Mouse (Mus musculus): ENCODE results near the gene Rnf222. TPM values are rescaled to one million over a fixed set of nuclear protein-coding genes. Genes with fewer than 3 reads are reported as not detected.

Rnf222 gene
- not detected for total RNA-seq (2018; cell fraction: chromatin; rRNA removed)
- not detected for total RNA-seq (2018; cell fraction: cytosol; rRNA removed)
- total RNA-seq (2018; cell fraction: nucleus; rRNA removed), result not detected
- polyA plus RNA-seq (2018), result not detected in 3 replicates

DNA sequence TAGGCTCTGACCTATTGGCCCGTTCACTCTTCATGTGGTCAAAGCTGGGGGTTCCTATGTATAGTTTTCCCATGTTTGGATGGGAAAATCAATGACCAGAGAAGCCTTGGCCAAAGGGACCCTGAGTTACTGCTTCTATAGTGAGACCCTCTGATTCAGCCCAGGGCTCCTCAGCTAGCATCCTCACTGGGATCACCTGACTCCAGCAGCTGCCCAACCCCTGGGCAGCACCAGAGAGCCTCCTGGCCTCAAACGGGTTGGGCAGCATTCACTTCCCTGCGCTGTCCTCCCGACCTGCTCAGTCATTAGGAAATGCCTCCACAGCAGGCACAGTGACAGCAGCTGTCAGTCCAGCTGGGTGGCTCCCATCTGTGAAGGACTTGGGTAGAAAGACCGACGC is at the start of gene Rnf222:
Gene Rnf222 (plus strand): TSS at position 301 of the 400 bp plus-strand sequence.
- Histone ChIP-seq H3K4me3 (ENCODE audit: inconsistent target) (no peak within 1 kb of the TSS), H3K79me2 (ENCODE audit: inconsistent target) (no peaks in the 10 kb centered on the region), H3K27ac (no peak within 1 kb of the TSS), H3K36me3 (ENCODE audit: inconsistent target) (no peaks in the 10 kb centered on the region)
- 68% methylated on average over 6 of the region's 6 CpGs for WGBS (ENCODE audit: missing documents)

DNA sequence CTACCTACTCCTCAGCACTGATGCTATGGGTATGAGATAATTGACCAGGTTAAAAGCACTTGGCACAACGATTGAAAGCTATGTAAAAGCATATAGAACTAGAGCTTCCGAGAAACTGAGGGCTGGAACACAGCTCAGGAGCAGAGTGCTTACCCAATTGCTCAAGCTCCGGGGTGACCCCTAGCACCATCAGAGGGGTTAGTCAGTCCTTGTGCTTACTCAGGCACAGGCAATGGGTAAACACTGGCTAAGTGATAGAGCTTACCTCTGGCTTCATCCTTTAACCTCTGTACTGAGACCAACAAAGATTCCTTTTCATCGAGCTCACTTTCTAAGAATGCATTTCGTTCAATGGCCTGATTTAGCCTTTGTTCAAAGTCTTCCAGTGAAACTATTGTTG is 48.7 kb upstream of the Rnf222 start:
- 98% methylated on average over 5 of the region's 5 CpGs for WGBS (ENCODE audit: missing documents)
- Histone ChIP-seq H3K79me2 (ENCODE audit: inconsistent target) (peaks cover 60% of the 10 kb centered on the region; the same call in 1 of the 2 replicates), H3K36me3 (ENCODE audit: inconsistent target) (peaks cover 71% of the 10 kb centered on the region), H3K4me3 (ENCODE audit: inconsistent target) (no peak overlapping the region), H3K27ac (no peak overlapping the region)

DNA sequence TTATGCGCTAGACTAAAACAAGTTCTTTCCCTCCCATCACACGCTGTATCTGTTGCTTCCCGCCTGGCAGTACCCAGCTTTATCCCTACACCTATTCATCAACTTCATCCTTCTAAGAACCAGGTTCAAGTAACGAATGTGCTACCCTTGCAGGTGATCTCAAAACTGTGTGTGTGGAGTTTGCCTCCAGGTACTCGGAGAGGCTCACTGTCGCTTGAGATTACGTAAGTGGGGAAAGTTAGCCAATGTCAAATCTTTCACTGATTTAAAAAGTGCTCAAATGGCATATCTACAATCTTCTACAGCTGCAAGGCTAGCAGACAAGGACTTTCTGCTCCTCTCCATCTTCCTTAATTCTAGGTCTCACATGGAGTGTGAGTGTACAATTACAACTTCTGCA is 37.5 kb upstream of the Rnf222 start:
- Histone ChIP-seq H3K27ac (no peak overlapping the region), H3K36me3 (ENCODE audit: inconsistent target) (no peaks in the 10 kb centered on the region), H3K4me3 (ENCODE audit: inconsistent target) (no peak overlapping the region), H3K79me2 (ENCODE audit: inconsistent target) (peaks cover 67% of the 10 kb centered on the region)
- 82% methylated on average over 7 of the region's 7 CpGs for WGBS (ENCODE audit: missing documents)

DNA sequence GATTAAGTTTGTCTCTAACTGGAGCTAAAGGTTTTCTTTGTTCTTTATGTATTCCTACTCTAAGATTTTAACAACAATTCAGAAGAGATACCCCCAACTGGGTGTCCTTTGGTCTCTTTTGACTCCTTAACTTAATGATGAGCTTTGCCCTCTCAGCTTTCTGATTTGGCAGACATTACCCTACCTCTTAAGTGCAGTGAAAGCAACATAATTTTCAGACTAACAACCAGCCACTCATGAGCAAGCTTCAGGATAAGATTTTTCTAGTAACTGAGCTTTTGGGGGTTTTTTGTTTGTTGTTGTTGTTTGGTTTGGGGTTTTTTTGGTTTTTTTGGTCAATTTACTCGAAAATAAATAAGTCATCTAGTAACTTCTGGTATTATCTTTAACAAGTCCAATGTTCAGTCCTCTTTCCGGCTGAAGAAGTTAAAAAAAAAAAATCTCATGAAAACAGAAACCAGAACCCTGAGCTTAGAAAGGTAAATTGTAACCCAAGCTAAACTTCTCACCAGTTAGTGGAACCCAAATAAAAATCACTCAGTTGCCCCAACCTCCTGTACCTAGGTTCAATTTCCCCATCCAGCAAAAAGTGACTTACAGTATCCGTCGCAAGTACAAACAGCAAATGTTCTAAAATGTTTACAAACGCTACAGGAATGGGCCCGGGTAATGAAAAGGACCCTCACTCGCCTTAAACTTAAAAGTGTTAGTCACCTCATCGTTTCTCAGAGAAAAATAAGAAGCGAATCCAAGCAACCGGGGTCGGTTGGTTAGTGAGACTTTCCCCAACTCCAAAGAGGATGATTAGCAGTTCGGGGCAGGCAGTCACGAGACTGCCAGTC is 36.5 kb upstream of the Rnf222 start:
- Histone ChIP-seq H3K27ac (peak overlapping the region; percentile 66), H3K79me2 (ENCODE audit: inconsistent target) (peaks cover 56% of the 10 kb centered on the region), H3K36me3 (ENCODE audit: inconsistent target) (no peaks in the 10 kb centered on the region), H3K4me3 (ENCODE audit: inconsistent target) (peak overlapping the region; percentile 84)
- 6% methylated on average over 13 of the region's 13 CpGs for WGBS (ENCODE audit: missing documents)

DNA sequence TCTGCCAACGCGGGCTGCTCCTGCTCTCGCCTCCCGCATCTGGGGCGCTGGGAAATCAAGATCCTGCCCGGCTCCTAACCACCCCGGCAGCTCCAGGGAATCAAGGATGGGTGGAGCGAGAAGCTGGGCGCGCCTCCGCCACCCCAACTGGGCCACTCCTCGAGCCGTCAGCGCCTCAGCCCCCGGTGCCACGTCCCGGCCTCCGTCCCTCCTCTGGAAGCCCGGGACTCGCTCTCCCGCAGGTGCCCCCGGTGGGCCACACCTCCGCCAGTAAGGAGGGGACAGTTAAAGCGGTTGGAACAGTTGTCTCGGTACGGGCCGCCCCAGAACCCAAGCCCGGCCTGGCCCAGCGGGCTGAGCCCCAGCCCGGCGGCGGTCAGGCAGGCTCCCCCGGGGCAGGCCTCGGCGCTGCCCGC is 35.9 kb upstream of the Rnf222 start:
- Histone ChIP-seq H3K4me3 (ENCODE audit: inconsistent target) (peak overlapping the region; percentile 84), H3K27ac (peak overlapping the region; percentile 66), H3K79me2 (ENCODE audit: inconsistent target) (peaks cover 50% of the 10 kb centered on the region), H3K36me3 (ENCODE audit: inconsistent target) (no peaks in the 10 kb centered on the region)
- WGBS (ENCODE audit: missing documents), result under 1% methylated on average over 36 of the region's 36 CpGs

DNA sequence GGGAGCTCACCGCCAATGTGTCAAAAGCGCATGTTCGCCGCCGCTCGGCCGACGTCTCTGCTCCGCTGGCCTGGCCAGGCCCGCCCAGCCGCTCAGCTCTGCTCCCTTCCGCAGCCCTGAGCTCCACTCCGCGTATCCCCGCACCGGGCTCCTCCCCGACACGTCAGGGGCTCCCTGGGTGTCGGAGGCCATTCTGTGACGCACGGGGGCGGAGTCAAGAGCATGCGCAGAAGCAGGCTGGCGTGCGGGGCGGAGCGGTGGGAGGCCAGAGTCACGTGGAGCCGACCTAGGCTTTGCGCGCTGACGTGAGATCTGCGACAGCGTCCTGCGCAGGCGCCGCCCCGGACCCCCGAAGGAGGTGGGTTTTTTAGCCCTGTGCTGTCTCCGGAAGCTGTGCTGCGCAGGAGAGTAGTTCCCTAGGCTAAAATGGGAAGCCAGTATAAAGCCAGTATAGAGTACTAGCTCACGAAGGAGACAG is 35.4 kb upstream of the Rnf222 start:
- Histone ChIP-seq H3K27ac (peak overlapping the region; percentile 81), H3K79me2 (ENCODE audit: inconsistent target) (peaks cover 45% of the 10 kb centered on the region), H3K36me3 (ENCODE audit: inconsistent target) (no peaks in the 10 kb centered on the region), H3K4me3 (ENCODE audit: inconsistent target) (peak overlapping the region; percentile 84)
- under 1% methylated on average over 37 of the region's 42 CpGs for WGBS (ENCODE audit: missing documents)

DNA sequence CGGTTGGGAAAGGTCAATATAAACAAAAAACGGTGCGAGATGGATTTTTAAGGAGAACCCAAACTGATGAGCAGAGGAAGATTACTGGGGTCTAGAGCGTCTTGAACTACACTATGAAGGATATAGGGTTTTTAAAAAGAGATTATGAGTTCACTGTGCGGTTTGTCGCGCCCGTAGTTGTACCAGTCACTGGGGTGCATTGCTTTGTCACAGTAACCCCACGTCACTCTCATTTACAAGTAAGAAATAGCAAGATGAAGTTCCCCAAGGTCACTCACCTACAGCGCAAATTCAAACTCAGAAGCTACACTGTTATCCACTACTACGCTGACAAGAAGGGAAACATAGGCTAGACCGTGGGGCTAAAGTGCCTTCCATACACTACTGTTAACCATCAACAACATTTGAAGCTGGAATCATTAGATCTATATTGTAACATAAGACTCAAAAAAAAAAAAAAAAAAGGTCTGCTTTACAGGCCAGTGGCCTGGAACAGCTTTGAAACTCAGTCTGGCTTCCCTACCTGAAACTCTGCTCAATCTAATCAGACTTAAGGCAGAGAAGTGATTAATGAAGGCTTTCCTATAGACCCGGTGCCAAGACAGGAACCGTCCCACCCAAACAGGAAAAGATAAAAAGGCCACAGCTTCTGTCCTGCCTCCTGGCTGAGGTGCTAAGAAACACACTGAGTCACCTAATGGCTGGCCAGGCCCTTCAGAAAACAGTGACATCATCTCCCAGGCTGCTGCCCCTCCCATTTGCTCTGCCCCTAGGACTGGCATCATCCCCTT is 34.5 kb upstream of the Rnf222 start:
- WGBS (ENCODE audit: missing documents), result 17% methylated on average over 14 of the region's 14 CpGs
- Histone ChIP-seq H3K79me2 (ENCODE audit: inconsistent target) (peaks cover 37% of the 10 kb centered on the region), H3K36me3 (ENCODE audit: inconsistent target) (no peaks in the 10 kb centered on the region), H3K4me3 (ENCODE audit: inconsistent target) (peak overlapping the region; percentile 37), H3K27ac (peak overlapping the region; percentile 81)

DNA sequence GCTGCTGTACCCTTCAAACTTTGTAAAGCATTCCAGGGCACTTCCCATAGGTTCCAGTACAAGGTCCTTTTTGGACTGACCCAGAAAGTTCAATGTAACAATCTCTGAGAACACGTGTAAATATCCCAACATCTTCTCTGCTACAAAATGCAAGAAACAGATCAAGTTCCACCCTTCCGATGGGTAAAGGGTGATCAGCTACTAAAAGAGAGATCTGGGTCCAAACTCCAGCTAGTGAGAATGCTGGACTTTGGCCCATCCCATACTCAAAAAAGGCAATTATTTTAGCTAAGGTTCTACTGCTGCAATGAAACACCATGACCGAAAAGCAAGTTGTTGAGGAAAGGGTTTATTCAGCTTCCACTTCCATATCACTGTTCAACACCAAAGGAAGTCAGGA is 33.7 kb upstream of the Rnf222 start:
- no peaks in the 10 kb centered on the region for H3K36me3 ChIP-seq (ENCODE audit: inconsistent target)
- peaks cover 29% of the 10 kb centered on the region for H3K79me2 ChIP-seq (ENCODE audit: inconsistent target)
- H3K4me3 ChIP-seq (ENCODE audit: inconsistent target), result no peak overlapping the region
- no peak overlapping the region for H3K27ac ChIP-seq
- 88% methylated on average over 3 of the region's 3 CpGs for WGBS (ENCODE audit: missing documents)

DNA sequence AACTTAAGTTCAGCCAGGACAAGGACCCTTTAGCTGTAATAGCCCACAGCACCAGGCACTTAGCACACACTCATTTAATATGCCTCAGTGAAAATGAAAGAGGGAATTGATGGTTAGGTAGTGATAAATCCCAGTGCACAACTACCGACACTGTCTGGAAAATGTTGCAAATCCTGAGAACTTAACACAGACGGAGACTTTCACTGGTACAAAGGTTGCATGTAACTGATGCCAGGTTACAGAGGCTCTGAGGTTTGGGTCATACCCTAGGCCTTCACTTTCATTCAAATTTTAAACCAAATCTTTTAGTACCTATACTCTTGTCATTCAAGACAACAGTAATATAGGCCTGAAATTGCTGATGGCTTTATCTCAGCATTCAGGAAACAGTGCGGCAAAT is 31.0 kb upstream of the Rnf222 start:
- Histone ChIP-seq H3K4me3 (ENCODE audit: inconsistent target) (no peak overlapping the region), H3K27ac (no peak overlapping the region), H3K36me3 (ENCODE audit: inconsistent target) (no peaks in the 10 kb centered on the region), H3K79me2 (ENCODE audit: inconsistent target) (peaks cover 2% of the 10 kb centered on the region)
- WGBS (ENCODE audit: missing documents), result 97% methylated on average over 3 of the region's 3 CpGs

DNA sequence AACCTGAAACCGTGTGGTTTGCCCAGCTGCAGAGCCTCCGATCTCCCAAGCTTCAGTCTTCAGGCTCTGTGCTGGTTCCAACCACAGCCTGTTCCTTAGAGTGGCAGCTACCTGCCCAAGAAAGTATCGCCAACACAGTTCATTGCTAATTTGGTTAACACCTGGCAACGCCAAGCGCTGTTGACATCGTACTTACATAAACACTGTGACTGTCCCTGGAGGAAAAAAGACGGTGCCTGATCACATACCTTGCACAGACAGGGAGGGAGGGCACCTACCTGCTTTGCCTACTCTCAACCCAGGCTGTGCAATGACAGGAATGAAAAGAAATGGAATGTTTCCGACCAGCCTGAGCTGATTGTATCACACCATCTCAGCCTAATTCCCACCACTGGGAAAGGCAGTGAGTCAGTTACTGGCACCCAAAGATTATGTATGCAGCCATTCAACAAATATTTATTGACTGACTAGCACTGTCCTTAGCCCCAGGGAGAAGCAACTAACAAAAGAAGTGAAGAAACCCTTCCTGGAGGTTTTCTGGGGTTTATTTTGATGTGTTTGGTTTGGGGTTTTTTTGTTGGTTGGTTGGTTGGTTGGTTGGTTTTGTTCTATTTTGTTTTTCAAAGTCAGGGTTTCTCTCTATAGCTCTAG is 28.3 kb upstream of the Rnf222 start:
- H3K36me3 ChIP-seq (ENCODE audit: inconsistent target), result no peaks in the 10 kb centered on the region
- H3K4me3 ChIP-seq (ENCODE audit: inconsistent target), result no peak overlapping the region
- WGBS (ENCODE audit: missing documents), result 86% methylated on average over 8 of the region's 8 CpGs
- H3K27ac ChIP-seq, result no peak overlapping the region
- no peaks in the 10 kb centered on the region for H3K79me2 ChIP-seq (ENCODE audit: inconsistent target)

DNA sequence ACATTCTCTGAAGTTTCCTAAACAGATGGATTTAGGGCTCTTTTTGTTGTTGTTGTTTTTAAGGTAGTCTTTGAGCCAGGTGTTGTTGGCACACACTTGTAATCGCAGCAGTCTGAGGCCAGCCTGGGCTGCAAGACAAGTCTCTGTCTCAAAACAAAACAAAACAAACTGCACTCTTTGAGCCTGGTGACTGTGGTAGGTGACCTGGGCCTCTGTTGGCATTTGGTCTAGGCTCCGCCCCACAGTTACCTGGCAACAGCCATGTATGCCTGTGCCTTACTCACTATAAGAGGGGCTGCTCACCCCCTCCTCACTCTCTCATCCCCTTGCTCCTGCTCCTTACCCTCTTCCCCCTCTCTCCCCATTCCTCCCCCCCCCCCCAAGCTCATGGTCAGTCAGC is 26.1 kb upstream of the Rnf222 start:
- Histone ChIP-seq H3K36me3 (ENCODE audit: inconsistent target) (no peaks in the 10 kb centered on the region), H3K27ac (no peak overlapping the region), H3K4me3 (ENCODE audit: inconsistent target) (no peak overlapping the region), H3K79me2 (ENCODE audit: inconsistent target) (no peaks in the 10 kb centered on the region)
- WGBS (ENCODE audit: missing documents), result 100% methylated on average over 2 of the region's 2 CpGs

DNA sequence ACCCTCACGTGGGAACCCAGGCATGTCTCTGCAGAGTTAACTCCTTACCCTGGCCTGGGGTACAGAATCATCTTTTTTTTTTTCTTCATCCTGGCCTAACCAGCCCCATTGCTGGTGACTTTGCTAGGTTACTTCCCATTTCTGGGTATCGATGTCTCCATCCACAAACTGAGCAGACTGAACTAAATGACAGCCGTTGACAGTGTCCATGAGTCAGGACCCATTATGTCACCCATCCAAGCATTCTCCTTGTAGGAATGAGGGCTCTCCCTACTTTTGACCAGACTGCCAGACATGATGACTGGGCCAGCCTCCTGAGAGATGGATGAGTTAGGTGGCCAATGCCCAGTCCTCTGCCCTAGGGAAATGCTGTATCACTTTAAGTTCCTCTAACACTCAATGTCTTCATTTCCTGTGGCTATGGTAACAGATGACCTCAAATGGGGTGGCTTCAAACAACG is 24.7 kb upstream of the Rnf222 start:
- peak overlapping the region; percentile 78 for H3K27ac ChIP-seq
- WGBS (ENCODE audit: missing documents), result 0% methylated on average over 4 of the region's 4 CpGs
- no peaks in the 10 kb centered on the region for H3K79me2 ChIP-seq (ENCODE audit: inconsistent target)
- H3K4me3 ChIP-seq (ENCODE audit: inconsistent target), result peak overlapping the region; percentile 26
- no peaks in the 10 kb centered on the region for H3K36me3 ChIP-seq (ENCODE audit: inconsistent target)

DNA sequence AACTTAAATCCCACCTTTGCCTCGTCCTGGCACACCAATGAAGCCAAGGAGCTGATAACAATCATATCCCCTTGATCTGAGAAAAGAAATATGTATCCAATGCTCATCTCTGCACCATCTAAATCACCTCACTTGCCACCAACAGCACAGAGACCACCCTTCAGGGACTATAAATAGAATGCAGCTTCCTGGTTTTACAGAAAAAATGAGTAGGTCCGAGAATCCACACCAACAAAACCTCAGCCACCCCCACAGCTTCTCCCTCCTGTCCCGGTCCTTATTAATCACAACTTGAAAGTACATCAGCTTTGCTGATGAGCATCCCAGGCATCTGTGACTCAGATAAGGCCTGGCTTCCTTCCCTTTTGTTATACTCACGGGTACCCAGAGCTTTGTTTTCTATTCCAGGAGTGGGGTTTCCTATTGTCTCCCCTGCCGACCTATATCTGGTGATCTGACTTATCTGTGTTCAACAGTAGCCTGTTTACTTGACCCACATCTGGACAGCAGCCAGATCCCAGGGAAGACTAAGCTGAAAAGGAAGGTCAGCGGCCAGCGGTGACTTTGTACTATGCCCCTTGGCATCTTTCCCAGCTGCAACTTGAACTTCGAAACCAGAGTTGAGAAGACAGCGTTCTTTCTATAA is 23.7 kb upstream of the Rnf222 start:
- no peaks in the 10 kb centered on the region for H3K36me3 ChIP-seq (ENCODE audit: inconsistent target)
- no peak overlapping the region; the same call in 1 of the 2 replicates for H3K4me3 ChIP-seq (ENCODE audit: inconsistent target)
- WGBS (ENCODE audit: missing documents), result 10% methylated on average over 9 of the region's 9 CpGs
- peak overlapping the region; percentile 78 for H3K27ac ChIP-seq
- peaks cover 2% of the 10 kb centered on the region; the same call in 1 of the 2 replicates for H3K79me2 ChIP-seq (ENCODE audit: inconsistent target)

DNA sequence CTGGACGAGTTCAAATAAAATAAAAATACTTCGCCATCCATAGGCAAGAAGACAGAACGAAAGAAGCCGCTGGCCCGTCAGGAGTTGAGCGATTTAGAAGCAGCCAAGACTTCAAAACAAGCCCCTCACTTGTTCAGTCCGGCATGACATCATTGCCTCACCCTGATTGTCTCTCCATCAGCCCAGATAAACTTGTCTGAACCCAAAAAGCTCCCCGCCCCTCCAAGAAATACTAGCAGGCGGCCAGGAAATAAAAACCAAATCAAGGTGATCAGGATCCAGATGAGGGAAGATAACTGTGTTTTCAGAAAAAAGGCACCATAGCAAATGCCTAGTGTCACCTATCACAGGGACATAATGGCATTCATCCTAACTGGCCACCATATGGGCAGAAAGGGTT is 17.1 kb upstream of the Rnf222 start:
- WGBS (ENCODE audit: missing documents), result 97% methylated on average over 9 of the region's 9 CpGs
- no peak overlapping the region; the same call in 1 of the 2 replicates for H3K4me3 ChIP-seq (ENCODE audit: inconsistent target)
- peak overlapping the region; percentile 62 for H3K27ac ChIP-seq
- H3K36me3 ChIP-seq (ENCODE audit: inconsistent target), result no peaks in the 10 kb centered on the region
- H3K79me2 ChIP-seq (ENCODE audit: inconsistent target), result peaks cover 16% of the 10 kb centered on the region; the same call in 1 of the 2 replicates
